Mouse (Mus musculus): Measurements from ENCODE around the gene Plcd1. TPM values are rescaled to one million over a fixed set of nuclear protein-coding genes. Genes with fewer than 3 reads are reported as not detected.

Plcd1 gene
- 16.6 and 25.2 TPM in 2 replicates for polyA plus RNA-seq (2015; fragmentation: Nextera tagmentation; extraction: Ambion mirVana)

DNA sequence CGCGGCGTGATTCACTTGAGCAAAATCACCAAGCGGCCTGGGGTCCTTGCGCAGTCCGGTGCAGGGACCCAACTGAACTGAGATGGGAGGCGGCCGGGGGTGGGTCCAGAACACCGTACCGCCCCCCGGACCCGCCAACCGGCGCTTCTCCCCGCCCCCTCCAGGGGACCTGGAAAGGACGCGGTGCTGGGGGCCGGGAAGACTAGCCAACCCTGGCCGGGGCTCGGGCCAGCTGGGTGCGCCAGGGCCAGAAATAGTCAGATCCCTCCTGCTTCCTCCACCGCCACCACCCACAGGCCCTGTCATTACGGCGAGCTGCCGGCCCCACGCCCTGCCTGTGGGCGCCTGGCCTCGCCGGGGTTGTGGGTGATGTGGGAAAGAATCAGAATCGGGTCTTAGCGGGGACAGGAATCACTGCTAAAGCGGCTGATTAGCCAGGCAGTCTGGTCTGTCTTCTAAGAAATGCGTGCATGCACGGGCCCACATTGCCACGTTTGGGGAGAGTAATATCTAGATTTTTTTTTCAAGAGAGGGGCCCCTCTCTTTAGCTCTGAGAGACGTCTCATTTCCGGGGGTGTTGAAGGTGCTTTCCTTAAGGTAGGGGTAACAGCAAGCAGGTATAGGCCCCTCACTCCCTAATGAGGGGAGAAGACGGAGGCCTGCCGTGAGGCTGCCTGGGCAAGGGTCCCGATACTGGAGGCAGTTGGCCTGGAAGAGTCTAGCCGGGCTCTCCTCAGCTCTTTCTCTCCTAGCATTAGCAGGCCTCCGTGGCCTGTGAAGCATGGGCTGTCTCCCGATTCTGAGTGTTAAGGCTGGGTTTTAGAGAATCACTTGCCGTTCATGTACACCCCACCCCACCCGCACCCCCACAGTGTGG is at the start of gene Plcd1:
Gene Plcd1 (minus strand): TSS at position 84 of the 877 bp plus-strand sequence.
- 10% methylated on average over 45 of the region's 45 CpGs for WGBS
- H3K36me3 ChIP-seq, result no peaks in the 10 kb centered on the region
- peak within 1 kb of the TSS; percentile 85 for H3K27ac ChIP-seq
- no peaks in the 10 kb centered on the region for H3K9me3 ChIP-seq (replicated peaks)
- H3K4me3 ChIP-seq, result peak within 1 kb of the TSS; percentile 68
- H3K4me1 ChIP-seq (replicated peaks), result peaks cover 30% of the 10 kb centered on the region
- 0 out of 2 replicates have a peak, but pooled peaks cover 14% of the 10 kb centered on the region for H3K27me3 ChIP-seq
- peak within 1 kb of the TSS; percentile 85 for H3K4me2 ChIP-seq
- ATAC-seq (replicated peaks; ENCODE audit: insufficient number of reproducible peaks, insufficient read depth, low FRiP score, low read depth), result peak; percentile 93
- peak within 1 kb of the TSS; percentile 63 for H3K9ac ChIP-seq

DNA sequence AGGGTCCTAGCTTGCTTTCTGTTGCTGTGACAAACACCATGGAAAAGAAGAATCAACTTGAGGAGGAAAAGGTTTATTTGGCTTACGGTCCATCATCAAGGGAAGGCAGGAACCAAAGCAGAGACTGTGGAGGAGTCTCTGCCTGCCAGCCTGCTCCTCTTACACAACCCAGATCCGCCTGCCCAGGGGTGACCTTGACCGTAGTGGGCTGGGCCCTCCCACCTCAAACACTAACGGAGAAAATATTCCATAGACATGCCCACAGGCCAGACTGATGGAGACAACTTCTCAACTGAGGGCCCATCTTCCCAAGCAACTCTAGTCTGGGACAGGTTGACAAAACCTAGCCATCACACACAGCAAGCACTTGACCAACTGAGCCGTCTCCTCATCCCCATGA is 48.8 kb upstream of the Plcd1 start:
- Histone ChIP-seq H3K4me3 (no peak overlapping the region), H3K27me3 (no peaks in the 10 kb centered on the region), H3K4me1 (replicated peaks) (0 out of 2 replicates have a peak, but pooled peaks cover 4% of the 10 kb centered on the region), H3K9me3 (replicated peaks) (no peaks in the 10 kb centered on the region), H3K27ac (no peak overlapping the region), H3K9ac (no peak overlapping the region), H3K36me3 (no peaks in the 10 kb centered on the region), H3K4me2 (no peak overlapping the region)
- WGBS, result 70% methylated on average over 5 of the region's 5 CpGs
- no peak for ATAC-seq (replicated peaks; ENCODE audit: insufficient number of reproducible peaks, insufficient read depth, low FRiP score, low read depth)

- 78% methylated on average over 2 of the region's 2 CpGs for WGBS
- H3K27ac ChIP-seq, result no peak overlapping the region
These were observed 45.5 kb upstream of the Plcd1 start for GRCm38 (mm10) chr9:119138836-119139235.

DNA sequence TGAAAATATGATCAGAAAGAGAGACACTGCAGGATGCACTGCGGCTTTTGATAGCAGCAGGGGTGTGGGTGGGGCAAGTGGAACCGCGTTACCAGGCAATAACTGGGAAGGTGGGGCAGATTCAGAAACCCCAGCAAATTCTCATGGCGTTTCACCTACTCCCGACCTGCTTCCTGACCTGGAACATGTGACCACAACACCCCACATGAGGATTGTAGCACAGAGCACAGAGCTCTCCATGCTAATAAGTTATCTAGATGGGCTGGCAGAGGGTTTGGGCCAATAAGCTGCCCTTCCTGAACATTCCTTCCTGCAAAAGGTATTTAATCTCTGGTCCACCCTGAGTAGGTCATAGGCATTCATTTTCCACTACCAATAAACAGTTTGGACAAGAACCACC is 37.4 kb upstream of the Plcd1 start:
- Histone ChIP-seq H3K4me3 (no peak overlapping the region), H3K9me3 (replicated peaks) (no peaks in the 10 kb centered on the region), H3K27me3 (no peaks in the 10 kb centered on the region), H3K4me2 (no peak overlapping the region), H3K27ac (no peak overlapping the region), H3K9ac (no peak overlapping the region), H3K36me3 (no peaks in the 10 kb centered on the region), H3K4me1 (replicated peaks) (no peaks in the 10 kb centered on the region)
- 44% methylated on average over 5 of the region's 5 CpGs for WGBS
- no peak for ATAC-seq (replicated peaks; ENCODE audit: insufficient number of reproducible peaks, insufficient read depth, low FRiP score, low read depth)

More at GRCm38 (mm10) chr9:119138836-119139235, 45.5 kb upstream of the Plcd1 start:
- Histone ChIP-seq H3K4me1 (replicated peaks) (0 out of 2 replicates have a peak, but pooled peaks cover 4% of the 10 kb centered on the region), H3K4me2 (no peak overlapping the region), H3K4me3 (no peak overlapping the region), H3K9me3 (replicated peaks) (no peaks in the 10 kb centered on the region), H3K27me3 (no peaks in the 10 kb centered on the region), H3K36me3 (no peaks in the 10 kb centered on the region), H3K9ac (no peak overlapping the region)
- ATAC-seq (replicated peaks; ENCODE audit: insufficient number of reproducible peaks, insufficient read depth, low FRiP score, low read depth), result no peak

DNA sequence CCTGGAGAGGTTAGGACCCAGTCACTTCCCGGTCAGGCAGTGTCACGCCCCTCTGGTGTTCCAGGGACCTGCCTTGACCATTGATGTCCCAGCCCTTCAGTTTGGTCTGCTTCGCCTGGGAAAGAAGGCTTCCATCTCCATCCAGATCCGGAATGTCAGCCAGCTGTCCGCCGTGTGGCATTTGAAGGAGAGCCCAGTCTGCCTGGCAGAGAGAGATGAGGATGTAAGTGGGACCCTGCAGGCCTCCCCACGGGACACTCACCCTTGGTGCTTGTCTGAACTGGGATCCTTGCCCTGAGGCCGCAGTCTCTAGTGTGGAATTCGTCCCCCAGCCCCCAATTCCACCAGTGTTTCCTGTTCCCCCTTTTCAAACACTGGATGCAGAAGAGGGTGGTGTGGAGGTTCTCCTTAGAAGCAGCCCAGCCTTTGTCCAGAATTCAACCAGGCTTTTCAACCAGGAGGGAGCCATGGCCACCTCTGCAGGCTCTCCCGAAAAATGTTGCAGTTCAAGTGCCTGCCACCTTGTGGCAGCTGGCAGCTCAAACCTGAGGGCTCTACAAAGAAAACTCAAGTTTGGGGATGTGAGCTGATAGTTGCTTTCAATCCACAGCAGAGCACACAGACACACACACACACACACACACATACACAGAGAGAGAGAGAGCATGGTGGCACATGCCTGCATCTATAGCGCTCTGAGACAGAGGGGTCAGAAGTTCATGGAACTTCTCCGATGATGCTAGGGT is 35.3 kb upstream of the Plcd1 start:
- no peak overlapping the region for H3K4me2 ChIP-seq
- H3K4me3 ChIP-seq, result no peak overlapping the region
- no peaks in the 10 kb centered on the region for H3K9me3 ChIP-seq (replicated peaks)
- 75% methylated on average over 12 of the region's 12 CpGs for WGBS
- H3K27me3 ChIP-seq, result no peaks in the 10 kb centered on the region
- ATAC-seq (replicated peaks; ENCODE audit: insufficient number of reproducible peaks, insufficient read depth, low FRiP score, low read depth), result no peak
- no peak overlapping the region for H3K9ac ChIP-seq
- no peaks in the 10 kb centered on the region for H3K4me1 ChIP-seq (replicated peaks)
- no peak overlapping the region for H3K27ac ChIP-seq
- H3K36me3 ChIP-seq, result no peaks in the 10 kb centered on the region

- no peak overlapping the region for H3K4me3 ChIP-seq
- no peak overlapping the region for H3K9ac ChIP-seq
- H3K27me3 ChIP-seq, result no peaks in the 10 kb centered on the region
- H3K27ac ChIP-seq, result no peak overlapping the region
- no peaks in the 10 kb centered on the region for H3K36me3 ChIP-seq
- no peak for ATAC-seq (replicated peaks; ENCODE audit: insufficient number of reproducible peaks, insufficient read depth, low FRiP score, low read depth)
- WGBS, result 76% methylated on average over 18 of the region's 18 CpGs
- H3K9me3 ChIP-seq (replicated peaks), result no peaks in the 10 kb centered on the region
- H3K4me1 ChIP-seq (replicated peaks), result no peaks in the 10 kb centered on the region
- no peak overlapping the region for H3K4me2 ChIP-seq
These were observed 29.5 kb upstream of the Plcd1 start for GRCm38 (mm10) chr9:119122596-119123369.

DNA sequence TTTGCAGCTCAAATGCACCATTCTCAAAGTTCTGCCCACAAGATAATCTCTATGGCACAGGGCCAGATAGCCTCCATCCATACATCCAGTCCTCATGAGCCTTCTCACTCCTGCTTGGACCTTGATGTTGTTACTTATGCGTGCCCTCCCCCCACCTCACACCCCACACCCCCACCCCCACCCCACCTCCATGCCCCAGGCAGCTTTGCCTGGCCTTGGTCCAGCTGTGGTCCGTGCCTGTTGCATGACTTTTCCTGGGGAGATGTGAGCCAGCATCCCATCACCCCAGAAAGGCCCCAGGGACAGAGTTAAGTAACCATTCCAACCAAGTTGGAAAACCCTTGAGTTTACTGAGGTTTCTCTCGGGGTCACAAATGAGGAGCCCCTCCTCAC is 26.9 kb upstream of the Plcd1 start:
- Histone ChIP-seq H3K4me1 (replicated peaks) (no peaks in the 10 kb centered on the region), H3K27ac (no peak overlapping the region), H3K9ac (no peak overlapping the region), H3K27me3 (no peaks in the 10 kb centered on the region), H3K4me3 (no peak overlapping the region), H3K4me2 (no peak overlapping the region), H3K36me3 (no peaks in the 10 kb centered on the region), H3K9me3 (replicated peaks) (no peaks in the 10 kb centered on the region)
- 64% methylated on average over 3 of the region's 3 CpGs for WGBS
- ATAC-seq (replicated peaks; ENCODE audit: insufficient number of reproducible peaks, insufficient read depth, low FRiP score, low read depth), result no peak

- H3K9ac ChIP-seq, result no peak overlapping the region
- H3K4me1 ChIP-seq (replicated peaks), result no peaks in the 10 kb centered on the region
- H3K36me3 ChIP-seq, result no peaks in the 10 kb centered on the region
- H3K4me2 ChIP-seq, result no peak overlapping the region
- ATAC-seq (replicated peaks; ENCODE audit: insufficient number of reproducible peaks, insufficient read depth, low FRiP score, low read depth), result no peak
- no peaks in the 10 kb centered on the region for H3K27me3 ChIP-seq
- H3K9me3 ChIP-seq (replicated peaks), result no peaks in the 10 kb centered on the region
- 84% methylated on average over 19 of the region's 19 CpGs for WGBS
- H3K4me3 ChIP-seq, result no peak overlapping the region
- no peak overlapping the region for H3K27ac ChIP-seq
These were observed 26.3 kb upstream of the Plcd1 start for GRCm38 (mm10) chr9:119119409-119120167.

DNA sequence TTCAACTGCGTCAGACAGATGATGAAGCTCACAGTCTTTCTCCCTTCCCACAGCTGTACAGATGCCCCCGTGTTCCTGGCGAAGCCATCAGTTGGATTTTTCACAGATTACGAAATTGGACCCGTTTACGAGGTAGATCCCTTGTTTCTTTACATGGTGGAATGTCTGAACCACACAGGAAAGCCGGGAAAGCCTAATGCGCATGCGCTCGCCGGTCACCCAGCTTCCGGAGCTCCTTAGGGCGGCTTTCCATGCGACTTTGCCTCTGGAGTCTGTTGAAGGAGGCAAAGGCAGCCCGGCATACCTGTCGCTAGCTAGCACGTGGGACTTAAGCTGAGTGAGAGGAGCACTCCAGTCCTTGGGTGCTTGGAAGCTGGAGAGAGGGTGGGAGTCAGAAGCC is 21.6 kb upstream of the Plcd1 start:
- 79% methylated on average over 17 of the region's 17 CpGs for WGBS
- Histone ChIP-seq H3K9ac (no peak overlapping the region), H3K9me3 (replicated peaks) (no peaks in the 10 kb centered on the region), H3K4me3 (no peak overlapping the region), H3K36me3 (no peaks in the 10 kb centered on the region), H3K27me3 (no peaks in the 10 kb centered on the region), H3K27ac (no peak overlapping the region), H3K4me1 (replicated peaks) (no peaks in the 10 kb centered on the region), H3K4me2 (no peak overlapping the region)
- no peak for ATAC-seq (replicated peaks; ENCODE audit: insufficient number of reproducible peaks, insufficient read depth, low FRiP score, low read depth)

DNA sequence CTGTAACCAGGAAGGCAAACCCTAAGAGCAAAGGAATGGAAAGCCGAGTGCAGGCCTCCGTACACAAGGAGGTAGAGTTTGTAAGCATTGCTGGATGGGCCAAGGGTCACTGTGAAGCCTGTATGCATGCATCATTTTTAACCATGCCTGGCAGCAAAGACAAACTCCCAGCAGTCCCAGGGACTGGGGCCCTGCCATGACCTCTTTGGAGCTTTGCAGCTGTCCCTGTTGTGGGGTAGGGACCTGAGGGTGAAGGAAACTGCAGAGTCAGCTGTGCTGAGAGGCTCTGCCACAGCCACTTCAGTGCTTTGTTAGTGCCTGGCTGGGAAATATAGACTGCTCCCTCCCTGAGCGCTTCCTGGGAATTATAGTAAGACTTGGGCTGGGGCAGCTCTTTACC is 17.3 kb upstream of the Plcd1 start:
- Histone ChIP-seq H3K9ac (no peak overlapping the region), H3K27ac (no peak overlapping the region), H3K36me3 (no peaks in the 10 kb centered on the region), H3K9me3 (replicated peaks) (no peaks in the 10 kb centered on the region), H3K4me1 (replicated peaks) (no peaks in the 10 kb centered on the region; the same call in 1 of the 2 replicates), H3K4me3 (no peak overlapping the region), H3K27me3 (no peaks in the 10 kb centered on the region), H3K4me2 (no peak overlapping the region)
- WGBS, result 63% methylated on average over 3 of the region's 3 CpGs
- ATAC-seq (replicated peaks; ENCODE audit: insufficient number of reproducible peaks, insufficient read depth, low FRiP score, low read depth), result no peak
